Mouse (Mus musculus): ENCODE results near the gene Marcksl1.
"Not testable (repeated sequence)": the region's sequence is repeated elsewhere in the genome, so short reads cannot be mapped to it uniquely, and the experiment has no call there.

Marcksl1 gene

DNA sequence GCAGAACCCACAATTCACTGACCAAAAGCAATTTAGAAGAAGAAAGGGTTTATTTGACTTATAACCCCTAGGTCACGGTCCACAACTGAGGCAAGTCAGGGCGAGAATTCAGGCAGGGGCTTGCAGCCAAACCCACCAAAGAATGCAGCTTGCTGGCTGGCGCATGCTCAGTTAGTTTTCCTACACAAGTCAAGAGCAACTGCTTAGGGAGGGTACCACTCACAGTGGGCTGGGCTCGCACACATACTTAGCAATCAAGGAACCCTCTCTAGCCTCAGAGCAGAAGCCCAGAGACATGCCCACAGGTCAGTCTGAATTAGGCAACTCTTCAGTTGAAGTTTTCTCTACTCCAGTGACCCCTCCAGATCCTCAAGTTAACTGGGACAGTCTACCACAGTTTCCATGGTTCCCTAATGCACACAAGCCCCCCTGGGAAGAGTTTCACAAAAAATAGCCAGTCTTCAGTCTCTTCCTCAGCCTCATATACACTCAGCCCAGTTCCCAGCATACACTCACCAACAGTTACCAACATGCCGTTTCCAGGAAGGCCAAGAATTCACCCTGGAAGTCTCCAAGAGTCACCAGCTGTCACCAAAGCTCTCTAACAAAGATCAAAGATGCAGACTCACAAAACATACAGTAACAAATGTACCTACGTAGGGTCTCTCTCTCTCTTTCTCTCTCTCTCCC, 2.5 kb upstream of the Marcksl1 start:
- DNase-seq = no peak

DNA sequence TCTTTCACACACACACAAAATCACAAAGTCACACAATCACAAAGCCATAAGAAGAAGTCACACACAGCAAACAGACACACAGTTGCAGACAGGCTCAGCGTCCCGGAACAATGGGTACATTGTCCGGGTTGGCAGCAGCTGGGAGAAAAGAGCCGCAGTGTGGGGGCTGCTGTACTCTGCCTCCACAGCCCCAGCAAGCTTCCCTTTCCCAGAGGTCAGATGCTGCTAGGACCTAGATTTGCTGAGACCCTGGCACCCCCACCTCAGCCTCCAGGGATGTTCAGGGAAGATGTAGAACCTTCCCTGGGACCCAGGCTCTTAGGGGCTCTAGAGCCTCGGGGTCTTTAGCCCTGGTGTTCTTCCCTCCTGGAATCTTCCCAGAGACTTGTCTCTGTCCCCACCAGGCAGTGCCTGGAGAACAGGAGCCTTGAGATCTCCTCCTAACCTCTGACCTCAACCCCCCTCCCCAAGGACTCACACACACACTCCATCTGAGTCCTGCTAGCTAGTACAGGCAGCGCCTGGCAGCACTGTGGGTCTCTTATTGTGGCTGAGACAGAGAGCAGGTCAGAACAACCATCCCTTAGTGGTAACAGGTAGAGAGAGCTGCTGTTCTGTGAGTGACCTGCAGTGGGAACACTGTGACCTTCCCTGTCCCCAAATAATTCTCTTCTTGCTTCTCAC, 1.8 kb upstream of the Marcksl1 start:
- DNase-seq = no peak

DNA sequence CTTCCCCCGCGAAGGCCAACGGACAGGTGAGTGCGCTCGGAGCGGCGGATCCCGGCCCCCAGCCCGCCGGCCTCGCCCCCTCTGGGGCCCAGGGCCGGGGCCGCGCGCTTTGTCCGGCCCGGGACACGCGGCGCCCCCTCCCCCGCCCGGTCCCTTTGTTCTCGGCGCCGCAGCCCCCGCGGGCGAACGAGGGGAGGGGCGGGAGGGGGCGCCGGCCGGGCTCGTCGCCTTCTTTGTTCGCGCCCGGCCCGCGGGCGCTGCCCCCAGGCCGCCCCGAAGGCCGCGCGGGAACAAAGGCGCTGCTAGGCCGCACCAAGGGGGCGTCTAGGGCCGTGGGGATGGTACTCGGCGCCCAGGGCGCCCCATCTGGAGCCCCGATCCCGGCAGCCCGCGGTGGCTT, 510 bp downstream of the Marcksl1 start:
- DNase-seq = no peak

DNA sequence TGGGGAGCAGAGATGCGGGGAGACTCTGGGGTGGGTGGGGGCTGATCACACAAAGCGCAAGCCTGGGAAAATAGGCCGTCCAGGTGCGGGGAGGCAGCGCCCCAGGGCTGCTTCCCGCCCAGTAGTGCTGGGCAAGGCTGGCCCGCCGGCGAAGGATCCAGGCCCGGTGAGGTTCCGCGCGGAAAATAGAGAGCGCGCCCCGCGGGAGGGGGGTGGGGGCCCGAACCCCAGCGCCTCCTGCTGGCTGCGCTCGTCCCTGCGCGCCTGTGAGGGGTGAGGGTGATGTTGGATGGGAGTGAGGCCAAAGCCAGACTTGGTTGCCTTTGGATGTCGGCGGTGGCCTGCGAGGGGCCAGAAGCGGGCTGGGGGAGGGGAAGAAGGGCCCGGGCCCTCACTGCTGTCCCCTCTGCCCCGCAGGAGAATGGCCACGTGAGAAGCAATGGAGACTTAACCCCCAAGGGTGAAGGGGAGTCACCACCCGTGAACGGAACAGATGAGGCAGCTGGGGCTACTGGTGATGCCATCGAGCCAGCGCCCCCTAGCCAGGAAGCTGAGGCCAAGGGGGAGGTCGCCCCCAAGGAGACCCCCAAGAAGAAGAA, 1.0 kb downstream of the Marcksl1 start:
- DNase-seq = no peak

DNA sequence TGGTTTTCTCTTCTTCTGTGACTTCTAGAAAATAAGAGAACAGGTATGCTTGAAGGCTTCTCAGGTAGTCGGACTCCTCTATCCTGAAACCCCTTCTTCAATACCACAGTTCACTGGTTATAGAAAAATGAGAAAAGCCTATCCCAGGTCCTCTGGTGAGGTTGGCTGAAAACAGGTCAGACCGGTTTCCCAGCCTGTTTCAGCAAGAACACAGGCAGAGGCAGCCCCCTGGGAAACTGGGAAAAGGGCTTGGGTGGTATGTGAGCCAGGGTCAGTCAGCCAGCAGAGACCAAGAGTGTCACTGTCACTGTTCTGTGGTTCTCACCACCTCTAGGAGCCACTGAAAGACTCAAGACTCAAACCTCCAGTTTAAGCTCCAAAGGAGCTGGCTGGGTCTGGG, 3.5 kb downstream of the Marcksl1 start:
- DNase-seq = no peak

DNA sequence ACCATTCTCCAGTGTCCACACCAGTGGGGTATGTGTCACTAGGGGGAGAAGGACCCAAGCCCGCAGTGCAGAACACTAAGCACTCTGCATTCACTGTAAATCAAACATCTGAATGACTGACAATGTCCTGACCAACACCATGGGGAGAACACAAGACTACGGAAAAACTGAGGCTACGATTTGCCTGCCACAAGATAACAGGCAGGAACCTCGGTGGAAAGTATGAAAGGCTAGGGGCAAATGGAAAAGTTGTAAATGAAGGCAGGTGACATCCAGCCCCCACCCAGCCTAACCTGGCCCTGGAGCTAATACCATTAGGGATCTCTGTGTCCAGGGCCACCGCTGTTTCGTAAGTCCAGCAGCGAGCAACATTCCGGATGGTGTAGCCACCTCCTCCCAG, 5.1 kb downstream of the Marcksl1 start:
- no peak for DNase-seq

DNA sequence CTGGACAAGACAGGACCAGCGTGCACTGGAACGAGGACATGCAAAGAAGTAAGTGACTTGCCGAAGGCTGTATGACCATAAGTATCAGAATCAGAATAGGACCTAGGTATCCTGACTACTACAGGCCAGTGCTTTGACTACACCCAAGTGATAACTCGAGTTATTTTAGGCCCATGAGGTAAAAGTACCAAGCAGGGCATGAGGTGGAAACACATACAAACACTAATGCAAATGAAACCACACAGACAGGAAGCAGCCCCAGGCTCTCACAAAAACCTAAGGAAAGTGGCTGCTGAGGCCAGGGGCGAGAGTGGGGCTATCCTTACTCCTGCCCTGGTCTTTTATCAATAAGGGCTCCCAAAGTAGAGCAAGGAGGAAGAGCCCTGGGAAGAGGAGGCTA, 12.0 kb downstream of the Marcksl1 start:
- no peak for DNase-seq

DNA sequence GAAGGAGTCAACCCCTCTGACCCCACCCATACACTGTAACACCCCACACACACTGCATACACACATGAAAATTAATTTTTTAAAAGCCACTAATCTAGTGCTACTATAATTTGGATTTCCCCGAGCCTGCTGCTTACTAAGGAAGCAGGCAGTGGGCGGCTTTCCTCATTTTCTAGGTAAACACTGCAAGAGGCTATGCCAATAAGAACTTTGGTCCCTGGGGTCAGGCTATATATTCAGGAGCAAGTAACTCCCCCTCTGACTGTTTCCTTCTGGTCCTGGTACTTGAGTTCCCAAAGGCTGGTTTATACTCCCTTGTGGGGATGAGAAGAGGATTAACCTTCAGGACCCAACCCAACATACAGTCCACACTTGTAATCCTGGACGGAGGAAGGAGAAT, 12.5 kb downstream of the Marcksl1 start:
- DNase-seq = no peak

DNA sequence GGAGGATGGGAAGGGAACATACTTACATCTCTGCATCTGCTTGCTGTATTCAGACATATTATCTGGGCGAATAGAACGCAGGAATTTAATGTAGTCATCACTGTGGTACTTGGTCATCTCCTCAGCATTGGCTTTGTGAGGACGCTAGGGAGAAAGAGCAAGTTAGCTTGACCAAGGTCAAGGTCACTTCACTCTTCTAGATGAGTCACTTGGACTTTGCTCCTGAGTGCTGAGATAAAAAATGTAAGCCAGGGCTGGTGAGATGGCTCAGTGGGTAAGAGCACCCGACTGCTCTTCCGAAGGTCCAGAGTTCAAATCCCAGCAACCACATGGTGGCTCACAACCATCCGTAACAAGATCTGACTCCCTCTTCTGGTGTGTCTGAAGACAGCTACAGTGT, 15.5 kb downstream of the Marcksl1 start:
- not testable (repeated sequence) for DNase-seq

DNA sequence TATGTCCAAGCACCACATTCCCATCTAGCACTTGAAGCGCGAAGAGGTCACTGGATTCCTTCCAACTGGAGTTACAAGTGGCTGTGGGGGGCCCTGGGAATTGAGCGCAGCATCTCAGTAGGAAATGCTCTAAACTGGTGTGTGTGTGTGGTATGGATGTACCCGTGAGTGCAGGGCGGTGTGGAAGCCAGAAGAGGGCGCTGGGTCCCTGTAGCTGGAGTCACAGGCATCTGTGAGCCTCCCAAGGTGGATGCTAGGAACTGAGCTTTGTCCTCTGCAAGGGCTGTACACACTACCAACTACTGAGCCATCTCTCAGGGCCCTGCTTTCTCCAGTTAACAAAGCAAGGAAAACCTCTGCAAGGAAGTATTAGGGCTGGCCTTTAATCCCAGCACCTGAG, 26.6 kb downstream of the Marcksl1 start:
- DNase-seq = peak; percentile 10 to 14

DNA sequence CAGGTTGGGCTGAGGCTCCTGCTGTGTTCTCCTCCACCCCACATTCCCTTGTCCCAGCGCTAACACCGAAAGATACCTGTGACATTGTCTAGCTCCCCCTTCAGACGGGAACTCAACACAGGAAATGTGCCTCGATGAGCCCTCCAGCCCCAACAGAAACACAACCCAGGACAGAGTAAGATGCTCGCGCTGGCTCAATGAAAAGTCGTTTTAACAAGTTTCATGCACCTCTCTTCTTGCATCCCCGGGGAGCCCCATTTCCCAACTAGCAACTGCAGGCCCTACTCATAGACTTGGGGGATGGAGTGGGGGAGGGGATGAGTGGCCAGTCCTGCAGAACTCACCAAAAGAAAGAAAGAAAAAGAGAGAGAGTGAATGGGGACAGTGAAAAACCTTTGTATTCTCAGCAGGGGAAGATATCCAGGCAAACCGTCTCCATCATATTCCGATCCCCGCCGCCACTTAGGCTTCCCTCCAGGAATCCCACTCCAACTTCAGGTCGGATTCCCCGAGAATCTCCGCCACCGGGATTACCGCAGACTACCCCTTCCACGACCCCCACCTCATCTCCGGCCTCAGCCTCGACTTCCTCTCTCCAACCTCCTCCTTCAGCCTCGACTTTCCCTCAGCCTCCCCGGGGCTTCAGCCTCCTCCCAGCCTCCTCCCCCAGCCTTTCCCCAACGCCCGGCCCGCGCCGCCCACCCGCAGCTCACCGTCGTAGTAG, 28.6 kb downstream of the Marcksl1 start:
- peak; percentile 16 to 26 for DNase-seq

DNA sequence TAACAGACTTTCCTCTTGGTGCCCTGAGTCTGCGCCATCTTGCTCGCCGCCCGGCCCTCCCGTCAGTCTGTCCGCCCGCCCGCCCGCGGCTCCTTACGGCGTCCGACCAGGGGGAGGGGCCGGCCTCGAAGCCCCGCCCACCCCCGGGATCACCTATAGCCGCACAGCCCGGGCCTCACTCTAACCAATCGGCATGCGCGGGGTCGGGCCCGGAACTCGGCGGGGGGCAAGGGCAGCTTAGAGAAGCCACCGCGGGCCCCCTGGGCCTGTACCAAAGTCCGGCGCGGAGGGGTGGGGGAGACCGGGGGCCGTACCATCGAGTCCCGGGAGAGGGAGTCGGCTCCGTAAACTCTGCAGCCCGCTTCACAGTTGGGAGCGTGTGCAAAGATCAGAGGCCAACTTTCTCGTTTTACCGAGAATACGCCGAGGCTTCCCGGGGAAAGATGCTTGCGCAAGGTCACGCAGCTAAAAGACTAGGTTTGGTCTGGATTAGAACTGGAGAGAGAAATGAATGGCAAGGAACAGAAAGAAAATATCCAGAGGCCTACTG, 29.3 kb downstream of the Marcksl1 start, which contains the start of gene Hdac1:
Gene Hdac1 (minus strand): TSS at position 122 of the 550 bp plus-strand sequence.
- peak; percentile 98 to 99 for DNase-seq

DNA sequence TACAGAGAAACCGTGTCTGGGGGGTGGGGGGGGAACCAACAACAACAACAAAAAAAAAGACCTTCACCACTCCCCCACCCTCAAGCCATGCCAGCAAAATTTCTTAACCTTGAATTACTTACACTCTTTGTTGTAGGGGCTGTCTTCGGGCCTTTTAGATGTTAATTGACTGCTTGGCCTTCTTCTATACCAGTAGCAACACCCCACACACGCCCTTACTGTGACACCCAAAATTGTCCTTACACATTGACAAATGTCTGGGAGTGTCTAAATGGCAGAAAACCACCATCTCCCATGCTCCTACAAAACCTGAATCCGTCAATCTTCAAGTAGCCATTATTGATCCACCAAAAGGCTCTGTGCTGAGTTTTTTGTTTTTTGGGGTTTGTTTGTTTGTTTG, 30.7 kb downstream of the Marcksl1 start:
- DNase-seq = no peak

DNA sequence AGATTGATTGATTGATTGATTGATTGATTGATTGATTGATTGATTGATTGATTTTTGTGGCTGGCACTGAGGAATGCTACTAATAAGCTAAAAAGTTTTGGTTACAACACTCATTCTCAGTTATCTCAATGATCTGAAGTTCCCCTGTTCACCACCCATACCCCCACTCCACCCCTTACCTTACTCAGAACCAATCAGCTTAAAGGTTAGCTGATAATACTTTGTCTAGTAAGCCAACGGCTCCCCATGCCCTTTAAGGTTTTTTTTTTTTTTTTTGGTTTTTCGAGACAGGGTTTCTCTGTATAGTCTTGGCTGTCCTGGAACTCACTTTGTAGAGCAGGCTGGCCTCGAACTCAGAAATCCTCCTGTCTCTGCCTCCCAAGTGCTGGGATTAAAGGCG, 34.2 kb downstream of the Marcksl1 start:
- not testable (repeated sequence) for DNase-seq

DNA sequence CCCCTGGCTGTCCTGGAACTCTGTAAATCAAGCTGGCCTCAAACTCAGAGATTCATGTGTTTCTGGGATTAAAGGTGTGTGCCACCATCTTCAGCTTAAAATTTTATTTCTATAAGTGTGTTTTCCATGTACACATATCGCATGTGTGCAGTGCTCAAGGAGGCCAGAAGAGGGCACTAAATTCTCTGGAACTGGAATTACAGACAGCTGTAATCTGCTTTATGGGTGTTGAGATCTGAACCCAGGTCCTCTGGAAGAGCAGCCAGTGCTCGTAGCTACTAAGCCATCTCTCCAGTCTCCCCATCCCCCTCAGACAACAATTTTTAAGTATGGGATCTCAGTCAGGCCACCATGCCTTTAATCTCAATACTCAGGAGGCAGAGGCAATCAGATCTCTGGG, 35.9 kb downstream of the Marcksl1 start:
- no peak for DNase-seq

DNA sequence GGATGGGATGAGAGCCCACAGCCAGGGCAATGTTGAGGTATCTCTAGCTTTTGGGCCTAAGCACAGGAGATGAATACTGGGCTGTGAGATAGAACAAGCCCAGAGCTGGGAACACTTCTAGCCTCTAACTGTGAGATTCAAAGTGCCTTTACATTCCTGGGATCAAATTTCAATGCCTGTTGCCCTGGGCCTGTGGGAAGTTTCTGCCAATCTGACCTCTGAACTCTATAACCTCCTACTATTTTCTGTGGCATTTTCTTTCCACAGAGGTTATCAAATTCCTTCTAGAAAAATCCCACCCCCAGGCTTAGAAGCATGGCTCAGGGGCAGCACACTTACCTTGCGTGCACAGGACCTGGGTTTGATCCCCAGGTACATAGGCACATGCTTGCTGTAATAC, 36.9 kb downstream of the Marcksl1 start:
- DNase-seq = no peak

DNA sequence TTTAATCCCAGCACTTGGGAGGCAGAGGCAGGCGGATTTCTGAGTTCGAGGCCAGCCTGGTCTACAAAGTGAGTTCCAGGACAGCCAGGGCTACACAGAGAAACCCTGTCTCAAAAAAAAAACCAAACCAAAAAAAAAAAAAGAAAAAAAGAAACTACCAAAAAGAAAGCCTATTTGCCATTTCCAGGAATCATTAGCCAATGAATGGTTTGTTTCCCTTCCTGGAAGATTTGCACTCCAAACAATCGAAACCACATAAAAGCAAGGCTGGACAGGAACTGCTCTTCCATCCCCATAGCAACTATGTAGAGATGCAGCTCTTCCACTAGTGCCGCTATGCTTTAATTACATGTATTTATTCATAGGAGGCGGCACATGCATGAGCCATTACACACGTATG, 41.1 kb downstream of the Marcksl1 start:
- not testable (repeated sequence) for DNase-seq

DNA sequence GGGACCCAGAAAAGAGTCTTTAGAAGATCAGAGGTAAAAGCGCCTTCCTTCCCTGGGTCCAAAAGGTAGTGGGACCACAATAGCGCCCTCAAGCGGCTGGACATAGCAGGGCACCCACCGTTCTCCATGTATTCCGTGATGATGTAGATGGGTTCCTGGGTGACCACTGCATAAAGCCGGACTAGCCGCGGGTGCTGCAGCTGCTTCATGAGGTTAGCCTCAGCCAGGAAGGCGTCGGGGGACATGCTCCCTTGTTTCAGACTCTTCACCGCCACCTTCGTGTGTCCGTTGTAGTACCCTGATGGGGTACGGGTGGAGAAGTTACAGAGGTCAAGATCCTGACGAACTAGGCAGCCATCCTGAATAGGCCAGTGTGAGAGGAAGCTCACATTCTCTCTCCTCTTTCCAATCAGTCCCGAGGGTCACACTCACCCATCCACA, 42.1 kb downstream of the Marcksl1 start:
- peak; percentile 62 to 63 for DNase-seq

DNA sequence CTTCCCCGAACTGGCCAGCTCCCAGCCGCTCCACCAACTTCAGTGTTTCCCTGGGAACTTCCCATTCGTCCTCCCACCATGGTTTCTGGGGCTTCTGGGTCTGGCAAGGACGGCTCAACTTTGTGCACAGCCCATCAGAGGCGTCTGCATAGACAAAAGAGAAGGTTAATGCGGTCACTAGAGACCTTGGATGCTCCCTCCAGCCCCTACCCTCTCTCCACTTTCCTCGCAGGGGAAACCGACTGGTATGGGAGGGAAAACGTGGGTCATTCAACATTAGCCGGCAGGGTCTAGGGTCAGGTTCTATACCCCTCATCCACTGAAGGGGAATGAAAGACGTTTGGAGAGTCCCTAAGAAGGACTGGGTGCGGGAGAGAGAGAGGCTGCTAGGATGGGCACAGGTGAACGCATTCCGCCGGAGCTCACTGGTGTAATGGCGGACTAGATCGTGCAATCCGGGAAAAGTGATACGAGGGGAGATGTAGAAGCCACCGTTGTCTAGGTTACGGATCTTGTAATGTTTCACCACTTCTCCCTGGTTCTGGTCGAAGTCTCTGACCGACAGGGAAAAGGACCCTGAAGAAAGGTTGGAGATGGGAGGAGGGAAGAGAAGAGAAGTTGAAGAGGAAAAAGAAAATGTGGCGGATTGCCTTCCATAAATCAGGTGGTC, 42.6 kb downstream of the Marcksl1 start:
- no peak for DNase-seq

DNA sequence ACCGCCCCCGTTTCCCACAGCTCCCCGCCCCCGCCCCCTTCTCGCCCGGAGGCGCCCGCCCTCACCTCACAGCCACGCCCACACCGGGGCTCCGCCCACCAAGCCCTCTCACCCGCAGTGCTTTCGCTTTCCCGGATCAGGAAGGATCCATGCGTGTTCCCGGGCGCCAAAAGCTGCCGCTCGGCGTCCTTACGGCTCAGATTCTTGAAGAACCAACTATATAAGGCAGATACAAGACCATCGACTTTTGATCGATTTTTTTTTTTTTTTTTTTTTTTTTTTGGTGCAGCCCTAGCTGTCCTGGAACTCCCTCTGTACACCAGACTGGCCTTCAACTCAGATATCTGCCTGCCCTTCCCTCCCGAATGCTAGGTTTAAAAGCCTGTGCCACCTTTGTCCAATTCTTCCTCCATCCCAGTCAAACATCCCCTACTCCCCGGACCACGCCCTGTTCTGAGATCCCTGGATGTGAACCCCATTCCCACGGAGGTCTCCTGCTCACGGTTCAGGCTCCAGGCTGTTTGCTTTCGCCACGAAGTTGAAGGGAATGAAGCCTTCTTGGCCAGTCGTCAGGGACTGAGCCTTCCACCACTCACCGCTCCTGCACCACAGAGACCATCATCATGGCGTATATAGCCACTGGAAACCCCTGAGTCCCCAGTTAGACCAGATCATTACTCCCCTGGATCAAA, 43.3 kb downstream of the Marcksl1 start:
- peak; percentile 70 to 82 for DNase-seq

DNA sequence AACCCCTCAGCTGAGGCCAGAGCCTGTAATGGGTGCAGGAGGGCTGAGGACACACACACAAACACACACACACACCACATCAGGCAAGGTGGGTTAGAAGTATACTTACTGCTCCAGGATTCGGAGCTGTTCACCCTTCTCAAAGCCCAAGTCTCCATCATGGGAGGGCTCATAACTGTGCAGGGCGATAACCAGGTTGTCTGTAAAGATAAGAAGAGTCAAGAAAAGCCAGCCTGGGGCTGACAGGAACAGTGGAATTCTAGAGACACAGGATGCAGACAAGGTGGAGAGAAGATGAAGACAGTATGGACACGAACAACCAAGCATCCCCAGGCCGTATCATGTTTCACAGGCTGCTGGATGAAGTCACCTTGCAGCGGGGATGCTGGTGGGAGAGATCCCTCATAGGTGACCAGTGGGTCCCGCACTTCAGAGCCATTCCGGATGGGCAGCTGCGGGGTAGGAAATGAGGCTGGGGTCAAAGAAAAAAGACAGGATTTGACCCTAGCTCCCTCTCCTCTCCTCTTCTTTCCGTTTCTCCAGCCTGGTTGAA, 44.0 kb downstream of the Marcksl1 start:
- no peak for DNase-seq
